Mouse (Mus musculus) G1E (cell line): ENCODE measurements around the gene Rnf185.

Experiments
- CTCF ChIP-seq: IDR thresholded peaks from 2 replicates; pipeline ENCODE4 v1.5.1; 2012; ENCODE audit warnings: low read depth, low read length, inconsistent platforms, mixed read lengths
- GATA1 ChIP-seq: IDR thresholded peaks from 2 replicates; pipeline ENCODE4 v1.6.1; 2012; ENCODE audit warnings: borderline replicate concordance, low read length, inconsistent platforms, mixed read lengths
- TAL1 ChIP-seq: conservative IDR thresholded peaks from 2 replicates; pipeline ENCODE4 v1.6.1; 2012; ENCODE audit warnings: low read depth, low read length, inconsistent platforms, mixed read lengths

GRCm38 (mm10) chr11:3431515-3431914 lies 20.6 kb downstream of the Rnf185 start:
- TF ChIP-seq CTCF (no peak), TAL1 (no peak), GATA1 (no peak)
